Mouse (Mus musculus) left cerebral cortex, adult 18-20 months (tissue): Measurements from ENCODE around the gene Dnm2. TPM values are rescaled to one million over a fixed set of nuclear protein-coding genes. Genes with fewer than 3 reads are reported as not detected.

ENCODE experiments used
- DNase-seq, 2 experiments: peaks; one replicate each; pipeline ENCODE4 v3.0.0; 2021 to 2022; ENCODE audit warnings: low spot score in 2 of 2, mixed read lengths in 1 of 2
- total RNA-seq, 2 experiments: library from RNA; stranded (reverse); gene quantifications; 2 replicates each; pipeline ENCODE4 v1.2.3; 2021

The Dnm2 gene
- total RNA-seq, 2 experiments from 2014 or later: 50.5 to 53.1 TPM

- no peak for DNase-seq
Measured at GRCm38 (mm10) chr9:21427773-21428172, 3.1 kb downstream of the Dnm2 start.

- DNase-seq: no peak
Measured at GRCm38 (mm10) chr9:21428178-21428577, 3.5 kb downstream of the Dnm2 start.

GRCm38 (mm10) chr9:21430724-21431123 lies 6.0 kb downstream of the Dnm2 start:
- DNase-seq: no peak

GRCm38 (mm10) chr9:21432066-21432465 lies 7.4 kb downstream of the Dnm2 start:
- DNase-seq: no peak

- DNase-seq: no peak
Measured at GRCm38 (mm10) chr9:21433766-21434165, 9.1 kb downstream of the Dnm2 start.

- no peak for DNase-seq
Measured at GRCm38 (mm10) chr9:21434410-21434809, 9.7 kb downstream of the Dnm2 start.

GRCm38 (mm10) chr9:21435777-21436635 lies 11.3 kb downstream of the Dnm2 start:
- DNase-seq: no peak

- DNase-seq: no peak
Measured at GRCm38 (mm10) chr9:21437577-21437976, 12.9 kb downstream of the Dnm2 start.

GRCm38 (mm10) chr9:21438219-21438618 lies 13.5 kb downstream of the Dnm2 start:
- no peak for DNase-seq

- DNase-seq: no peak
Measured at GRCm38 (mm10) chr9:21439456-21439855, 14.7 kb downstream of the Dnm2 start.

- no peak for DNase-seq
Measured at GRCm38 (mm10) chr9:21439914-21440313, 15.2 kb downstream of the Dnm2 start.

- DNase-seq: no peak
Measured at GRCm38 (mm10) chr9:21440387-21440786, 15.7 kb downstream of the Dnm2 start.

GRCm38 (mm10) chr9:21443853-21444252 lies 19.1 kb downstream of the Dnm2 start:
- DNase-seq: no peak

GRCm38 (mm10) chr9:21444574-21444973 lies 19.9 kb downstream of the Dnm2 start:
- no peak for DNase-seq

GRCm38 (mm10) chr9:21445081-21445744 lies 20.5 kb downstream of the Dnm2 start:
- DNase-seq: no peak

GRCm38 (mm10) chr9:21447778-21448177 lies 23.1 kb downstream of the Dnm2 start:
- no peak for DNase-seq

- DNase-seq: no peak
Measured at GRCm38 (mm10) chr9:21449710-21450109, 25.0 kb downstream of the Dnm2 start.

GRCm38 (mm10) chr9:21450270-21450669 lies 25.6 kb downstream of the Dnm2 start:
- DNase-seq: no peak

- DNase-seq: no peak
Measured at GRCm38 (mm10) chr9:21451391-21451790, 26.7 kb downstream of the Dnm2 start.

GRCm38 (mm10) chr9:21451870-21452269 lies 27.2 kb downstream of the Dnm2 start:
- DNase-seq: no peak

- no peak for DNase-seq
Measured at GRCm38 (mm10) chr9:21453003-21453402, 28.3 kb downstream of the Dnm2 start.

- DNase-seq: no peak
Measured at GRCm38 (mm10) chr9:21453459-21453858, 28.8 kb downstream of the Dnm2 start.

GRCm38 (mm10) chr9:21454556-21454955 lies 29.8 kb downstream of the Dnm2 start:
- no peak for DNase-seq
